Mouse (Mus musculus) liver, adult 2 months (tissue): ENCODE measurements around the gene Grtp1. TPM values are rescaled to one million over a fixed set of nuclear protein-coding genes. Genes with fewer than 3 reads are reported as not detected.

Experiments used
- DNase-seq: peaks from one replicate; pipeline ENCODE4 v3.0.0-alpha.2; 2011; ENCODE audit warnings: low read depth, low spot score; ENCODE audit errors: extremely low read depth
- H3K27ac ChIP-seq: fragments of 200-500 bp; replicated peaks from 2 replicates; pipeline ENCODE4 v1.5.1; 2012; ENCODE audit warnings: low read depth, mild to moderate bottlenecking, control low read depth, inconsistent platforms, low read length; ENCODE audit not compliant: insufficient read depth
- H3K27me3 ChIP-seq: fragments of 200-500 bp; 2 replicates; pipeline ENCODE4 v1.6.1; 2012; ENCODE audit warnings: mild to moderate bottlenecking, moderate library complexity, low read length, inconsistent platforms; ENCODE audit not compliant: control insufficient read depth, insufficient read depth
- H3K36me3 ChIP-seq: fragments of 200-500 bp; 2 replicates; pipeline ENCODE4 v1.6.1; 2012; ENCODE audit warnings: low read length, inconsistent platforms; ENCODE audit not compliant: control insufficient read depth, insufficient read depth
- H3K4me1 ChIP-seq: fragments of 200-500 bp; 2 replicates; pipeline ENCODE4 v1.6.1; 2011; ENCODE audit warnings: low read length; ENCODE audit not compliant: control insufficient read depth, insufficient read depth
- H3K4me3 ChIP-seq: fragments of 200-500 bp; 2 replicates; pipeline ENCODE4 v1.5.1; 2011; ENCODE audit warnings: low read depth, mild to moderate bottlenecking, control low read depth, low read length, moderate library complexity; ENCODE audit not compliant: insufficient read depth
- H3K79me2 ChIP-seq: fragments of 200-500 bp; 2 replicates; pipeline ENCODE4 v1.6.1; 2012; ENCODE audit warnings: inconsistent platforms, mild to moderate bottlenecking, low read length, moderate library complexity; ENCODE audit not compliant: control insufficient read depth, insufficient read depth
- H3K9ac ChIP-seq: fragments of 200-500 bp; 2 replicates; pipeline ENCODE4 v1.6.1; 2012; ENCODE audit warnings: low read depth, mild to moderate bottlenecking, control low read depth, inconsistent platforms, low read length
- CTCF ChIP-seq: fragments of 200-500 bp; IDR thresholded peaks from 2 replicates; pipeline ENCODE4 v1.5.1; 2011; ENCODE audit warnings: low read depth, low read length, control low read depth
- POLR2A ChIP-seq: fragments of 200-500 bp; IDR thresholded peaks from 2 replicates; pipeline ENCODE4 v1.6.1; 2011; ENCODE audit warnings: low read length, control low read depth; ENCODE audit not compliant: insufficient read depth; ENCODE audit errors: extremely low read depth
- WGBS: fragments of 180-500 bp; shearing (Covaris S2); methylation state at CpG from one replicate; pipeline ENCODE4 v1.1.7; 2018; 5-methylcytosine and 5-hydroxymethylcytosine counted together
- polyA plus RNA-seq: library from polyadenylated mRNA; depleted of rRNA; stranded (reverse); fragments of >200 nt; gene quantifications from 2 replicates; pipeline ENCODE4 v1.2.3, GENCODE M21; 2012
- total RNA-seq: library from RNA; depleted of rRNA; stranded (reverse); fragments of >200 nt; gene quantifications from 2 replicates; pipeline ENCODE4 v1.2.3, GENCODE M21; 2014

Grtp1 gene
- total and polyA plus RNA-seq, 2 experiments: 25.5 to 30.3 TPM

DNA sequence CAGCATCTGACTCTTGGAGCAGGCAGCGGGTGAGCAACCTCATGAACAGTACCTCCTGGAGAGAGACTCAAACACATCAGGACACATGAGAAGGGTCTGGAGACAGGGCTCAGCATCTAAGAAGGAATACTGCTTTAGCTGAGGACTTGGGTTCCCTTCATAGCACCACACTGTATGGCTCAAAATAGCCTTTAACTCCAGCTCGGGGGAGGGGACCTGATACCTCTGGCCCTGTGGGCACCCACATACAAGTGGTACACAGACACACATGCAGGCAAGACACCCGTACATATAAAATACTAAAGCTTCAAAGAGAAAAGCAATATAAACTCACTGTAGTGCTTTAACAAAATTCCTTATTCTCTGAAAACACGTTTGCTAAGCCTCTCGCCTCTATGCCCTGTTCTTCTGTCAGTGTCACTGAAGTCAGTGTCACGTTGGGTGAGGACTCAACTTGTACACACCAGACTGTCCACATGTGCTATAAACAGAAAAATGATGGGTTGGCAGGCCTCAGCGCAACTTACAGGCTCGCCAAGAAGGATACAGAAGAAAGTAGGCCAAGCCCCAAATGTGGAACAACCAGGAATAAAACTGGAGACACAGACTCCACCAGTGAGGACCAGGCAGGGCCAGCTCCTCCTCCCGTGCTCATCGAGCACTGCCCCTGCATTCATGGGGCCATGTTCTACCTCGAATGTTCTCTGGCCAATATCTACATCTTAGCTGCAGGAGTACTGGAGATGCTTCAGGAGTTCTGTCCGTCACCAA, 43.9 kb downstream of the Grtp1 start:
- 85% methylated on average over 12 of the region's 12 CpGs for WGBS
- TF ChIP-seq CTCF: no peak
- TF ChIP-seq POLR2A: no peak
- no peaks in the 10 kb centered on the region for H3K36me3 ChIP-seq
- H3K4me1 ChIP-seq: peaks cover 8% of the 10 kb centered on the region; the same call in 1 of the 2 replicates
- no peak overlapping the region for H3K4me3 ChIP-seq
- no peak for DNase-seq
- H3K27ac ChIP-seq: no peak overlapping the region
- no peaks in the 10 kb centered on the region for H3K27me3 ChIP-seq
- H3K9ac ChIP-seq: no peak overlapping the region
- peaks cover 9% of the 10 kb centered on the region; the same call in 1 of the 2 replicates for H3K79me2 ChIP-seq

DNA sequence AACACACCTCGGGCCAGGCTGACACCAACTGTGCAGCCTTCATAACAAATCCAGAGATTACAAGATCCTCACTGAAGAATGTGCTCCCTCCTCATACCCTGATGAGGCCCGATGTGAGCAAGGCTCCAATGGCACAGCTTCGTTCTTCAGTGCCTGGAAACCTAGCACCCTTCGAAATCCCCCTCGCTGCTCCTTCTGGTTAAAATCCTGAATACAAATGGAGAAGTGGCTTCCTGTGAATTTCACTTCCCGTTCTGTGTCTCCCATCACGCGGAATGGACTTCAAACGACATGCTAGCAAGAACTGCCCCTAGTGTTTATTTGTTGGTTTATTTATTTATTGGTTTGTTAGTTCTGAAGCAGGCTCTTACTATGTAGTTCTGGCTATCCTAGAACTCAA, 45.1 kb downstream of the Grtp1 start:
- no peak overlapping the region for H3K27ac ChIP-seq

DNA sequence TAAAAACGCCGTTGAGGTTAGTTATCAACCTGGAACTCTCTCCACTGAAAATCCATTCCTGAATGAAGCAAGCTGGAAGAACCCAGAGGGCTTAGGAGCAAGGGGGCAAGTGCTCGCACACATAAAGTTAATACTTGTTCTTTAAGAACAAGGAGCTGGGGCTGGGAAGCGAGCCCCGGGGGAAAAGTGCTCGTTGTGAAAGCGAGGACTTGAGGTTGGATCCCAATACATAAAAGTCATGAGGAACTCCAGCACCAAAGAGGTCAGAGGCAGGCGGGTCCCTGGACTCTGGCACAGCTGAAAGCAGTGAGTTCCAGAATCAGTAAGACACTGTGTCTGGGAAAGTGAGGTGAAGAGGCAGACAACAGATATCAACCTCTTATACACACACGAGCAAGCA, 46.3 kb downstream of the Grtp1 start:
- no peak overlapping the region for H3K27ac ChIP-seq
- H3K27me3 ChIP-seq: no peaks in the 10 kb centered on the region
- H3K36me3 ChIP-seq: peaks cover under 1% of the 10 kb centered on the region
- TF ChIP-seq POLR2A (no peak), CTCF (no peak)
- WGBS: 83% methylated on average over 9 of the region's 9 CpGs
- no peak overlapping the region for H3K4me3 ChIP-seq
- peaks cover 3% of the 10 kb centered on the region; the same call in 1 of the 2 replicates for H3K4me1 ChIP-seq
- H3K79me2 ChIP-seq: 0 out of 2 replicates have a peak, but pooled peaks cover under 1% of the 10 kb centered on the region
- no peak overlapping the region for H3K9ac ChIP-seq
- DNase-seq: no peak

More for the DNA sequence above, 45.1 kb downstream of the Grtp1 start:
- Histone ChIP-seq H3K36me3 (no peaks in the 10 kb centered on the region), H3K9ac (no peak overlapping the region), H3K4me1 (peaks cover 3% of the 10 kb centered on the region; the same call in 1 of the 2 replicates), H3K27me3 (no peaks in the 10 kb centered on the region), H3K4me3 (no peak overlapping the region), H3K79me2 (peaks cover 9% of the 10 kb centered on the region; the same call in 1 of the 2 replicates)
- TF ChIP-seq POLR2A (no peak), CTCF (no peak)
- DNase-seq: no peak
- 60% methylated on average over 9 of the region's 9 CpGs for WGBS

DNA sequence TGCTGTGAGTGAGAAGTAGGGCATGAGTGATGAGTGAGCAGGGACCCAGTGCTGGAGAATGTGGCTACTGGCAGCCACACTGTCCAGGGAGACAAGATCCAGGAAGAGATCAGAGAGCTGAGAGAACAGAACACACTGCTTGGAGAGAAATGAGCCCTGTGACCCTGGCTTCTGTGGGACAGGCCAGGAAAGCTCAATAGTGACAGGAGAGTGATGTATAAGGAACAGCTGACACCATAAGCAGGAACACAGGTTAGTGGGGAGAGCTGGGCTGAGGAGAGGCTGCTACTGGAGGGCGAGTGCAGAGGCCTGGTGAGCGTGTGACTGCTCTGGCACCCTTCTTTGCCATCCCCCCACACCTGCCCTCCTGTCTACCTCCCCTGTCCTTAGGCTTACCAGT, 49.5 kb downstream of the Grtp1 start:
- WGBS: 84% methylated on average over 2 of the region's 2 CpGs
- no peak overlapping the region for H3K4me3 ChIP-seq
- peaks cover 25% of the 10 kb centered on the region for H3K36me3 ChIP-seq
- H3K4me1 ChIP-seq: no peaks in the 10 kb centered on the region
- no peak overlapping the region for H3K27ac ChIP-seq
- no peaks in the 10 kb centered on the region for H3K27me3 ChIP-seq
- H3K79me2 ChIP-seq: no peaks in the 10 kb centered on the region
- TF ChIP-seq CTCF: no peak
- DNase-seq: no peak
- H3K9ac ChIP-seq: no peak overlapping the region

DNA sequence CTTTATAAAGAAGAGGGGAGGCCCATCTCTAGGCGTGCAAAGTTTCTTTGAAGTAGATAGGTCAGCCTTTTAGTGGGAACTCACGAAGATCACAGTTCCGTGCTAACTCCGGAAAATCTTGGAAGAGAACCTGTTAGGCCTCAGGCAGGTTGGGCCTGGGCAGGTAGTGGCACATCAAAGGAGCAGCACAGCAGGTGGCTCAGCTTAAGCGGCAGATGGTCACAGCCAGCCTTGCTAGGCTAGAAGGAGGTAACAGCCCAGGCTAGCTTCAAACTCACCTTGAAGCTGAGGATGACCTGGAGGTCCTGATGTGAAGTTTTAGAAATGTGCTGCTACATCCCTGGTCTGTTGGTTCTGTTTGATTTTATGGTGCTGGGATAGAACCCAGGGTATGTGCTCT, 50.6 kb downstream of the Grtp1 start:
- Histone ChIP-seq H3K36me3 (peaks cover 32% of the 10 kb centered on the region), H3K4me1 (no peaks in the 10 kb centered on the region), H3K4me3 (no peak overlapping the region), H3K27ac (no peak overlapping the region), H3K9ac (no peak overlapping the region), H3K27me3 (no peaks in the 10 kb centered on the region), H3K79me2 (no peaks in the 10 kb centered on the region)
- no peak for DNase-seq
- 92% methylated on average over 5 of the region's 5 CpGs for WGBS
- TF ChIP-seq POLR2A (no peak), CTCF (no peak)

DNA sequence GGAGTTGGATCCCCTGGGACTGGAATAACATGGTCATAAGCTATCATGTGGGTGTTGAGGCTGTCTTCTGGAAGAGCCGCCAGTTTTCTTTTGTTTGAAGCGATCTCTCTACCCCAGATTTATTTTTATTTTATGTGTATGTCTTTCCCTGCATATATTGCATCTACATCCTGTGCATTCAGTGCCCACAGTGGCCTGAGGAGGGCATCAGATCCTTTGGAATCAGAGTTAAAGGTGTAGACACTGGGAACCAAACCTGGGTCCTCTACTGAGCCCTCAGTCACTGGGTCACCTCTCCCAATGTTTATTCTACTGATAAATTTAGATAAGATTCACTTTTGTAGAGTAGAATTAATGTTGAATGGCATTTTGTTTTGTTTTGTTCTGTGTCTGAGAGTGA, 51.1 kb downstream of the Grtp1 start:
- peaks cover 36% of the 10 kb centered on the region for H3K36me3 ChIP-seq
- H3K4me1 ChIP-seq: no peaks in the 10 kb centered on the region
- no peaks in the 10 kb centered on the region for H3K27me3 ChIP-seq
- no peak for TF ChIP-seq POLR2A
- H3K4me3 ChIP-seq: no peak overlapping the region
- H3K27ac ChIP-seq: no peak overlapping the region
- no peak overlapping the region for H3K9ac ChIP-seq
- WGBS: 95% methylated on average over 2 of the region's 2 CpGs
- DNase-seq: no peak
- no peaks in the 10 kb centered on the region for H3K79me2 ChIP-seq
